Mouse (Mus musculus) stomach, postnatal 0 days (tissue): ENCODE results near the gene Sfxn5.

ENCODE experiments used
- CTCF ChIP-seq: IDR thresholded peaks from 2 replicates; pipeline ENCODE4 v1.5.1; 2016; ENCODE audit warnings: antibody characterized with exemption, low read depth, mild to moderate bottlenecking, moderate library complexity
- EP300 ChIP-seq: optimal IDR thresholded peaks from 2 replicates; pipeline ENCODE3; 2016; ENCODE audit warnings: antibody characterized with exemption

DNA sequence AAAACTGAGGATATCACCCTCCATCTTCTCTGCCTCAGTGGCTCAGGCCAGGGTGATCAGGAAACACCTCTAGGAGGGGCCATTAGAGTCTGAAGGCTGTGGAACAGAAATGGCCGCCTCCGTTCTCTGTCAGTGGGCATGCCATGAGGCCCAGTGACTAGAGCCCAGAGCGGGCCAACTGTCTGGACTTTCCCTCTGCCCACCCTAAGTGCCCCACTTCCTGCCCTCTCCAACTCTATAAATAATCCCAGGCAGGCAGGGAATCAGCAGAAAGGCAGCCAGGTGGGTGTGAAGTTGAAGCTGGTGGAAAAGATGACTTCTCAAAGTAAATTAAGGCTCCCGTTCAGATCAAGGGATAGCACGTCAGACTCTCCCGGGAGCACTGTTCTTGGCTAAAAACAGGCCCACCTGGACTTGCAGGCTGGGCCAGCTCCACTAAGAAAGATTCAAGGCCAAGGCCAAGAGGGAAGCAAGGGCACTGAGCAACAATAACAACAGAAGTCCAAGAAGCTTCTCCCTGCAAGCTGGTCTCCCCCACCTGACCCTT, 38.7 kb upstream of the Sfxn5 start:
- TF ChIP-seq CTCF (no peak), EP300 (no peak)
